Mouse (Mus musculus): ENCODE measurements around the gene Cyb5r3. TPM values are rescaled to one million over a fixed set of nuclear protein-coding genes. Genes with fewer than 3 reads are reported as not detected.
A peak's percentile ranks its signal among the peaks of the same experiment; 100 is the strongest.

The Cyb5r3 gene
- polyA plus RNA-seq, 1 experiment from 2014 or later, result 218 TPM

DNA sequence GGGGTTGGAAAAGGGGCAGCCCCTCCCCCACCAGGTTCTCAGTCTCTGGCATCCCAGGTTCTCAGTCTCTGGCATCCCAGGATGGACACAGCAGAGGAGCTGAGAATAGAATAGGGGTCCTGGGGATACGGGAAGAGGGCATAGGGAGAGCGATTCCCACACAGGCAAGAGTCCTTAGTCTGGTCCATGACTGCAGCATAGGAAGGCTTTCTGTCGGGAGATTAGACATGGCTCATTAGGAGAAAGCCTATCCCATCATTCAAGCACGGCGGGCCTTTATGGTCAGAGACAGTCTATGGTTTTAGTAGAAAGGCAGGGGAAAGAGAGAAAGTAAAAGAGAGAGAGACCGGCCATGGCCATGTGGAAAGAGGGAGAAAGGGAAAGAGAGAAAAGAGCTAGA is 64.6 kb downstream of the Cyb5r3 start:
- peak overlapping the region; percentile 39 for H3K27ac ChIP-seq (replicated peaks)
- H3K4me1 ChIP-seq, result peaks cover 42% of the 10 kb centered on the region
- no peaks in the 10 kb centered on the region for H3K36me3 ChIP-seq
- H3K9me3 ChIP-seq (replicated peaks), result no peaks in the 10 kb centered on the region
- H3K27me3 ChIP-seq (ENCODE audit: low read depth, poor library complexity, severe bottlenecking), result peaks cover 1% of the 10 kb centered on the region; the same call in 1 of the 2 replicates
- no peak overlapping the region for H3K4me3 ChIP-seq
- no peak for DNase-seq (ENCODE audit: low spot score)
- 27% methylated on average over 6 of the region's 6 CpGs for WGBS

DNA sequence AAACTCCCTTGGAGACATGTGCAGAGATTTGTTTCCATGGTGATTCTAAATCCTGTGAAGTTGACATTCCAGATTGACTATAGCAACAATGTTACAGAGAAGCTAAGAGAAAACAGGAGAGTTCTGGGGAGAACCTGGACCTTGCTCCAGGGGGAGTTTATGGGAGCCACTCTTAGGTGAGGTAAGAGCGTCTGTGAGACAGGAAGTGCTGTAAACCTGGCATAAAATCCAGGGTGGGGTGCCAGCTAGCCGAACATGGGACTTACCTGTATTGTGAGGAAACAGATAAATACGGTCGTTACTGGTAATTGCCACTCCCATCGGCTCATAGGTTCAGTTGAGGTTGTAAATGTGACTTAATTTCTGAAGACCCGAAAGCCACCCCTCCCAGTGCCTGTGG is 66.0 kb downstream of the Cyb5r3 start:
- DNase-seq (ENCODE audit: low spot score), result no peak
- Histone ChIP-seq H3K4me3 (no peak overlapping the region), H3K27ac (replicated peaks) (no peak overlapping the region), H3K9me3 (replicated peaks) (no peaks in the 10 kb centered on the region), H3K27me3 (ENCODE audit: low read depth, poor library complexity, severe bottlenecking) (peaks cover 14% of the 10 kb centered on the region; the same call in 1 of the 2 replicates), H3K36me3 (no peaks in the 10 kb centered on the region), H3K4me1 (peaks cover 43% of the 10 kb centered on the region)
- WGBS, result 86% methylated on average over 6 of the region's 6 CpGs

Other genes with a start within 250 kb of the Cyb5r3 start
- gene Tcf20, start 184.7 kb downstream of the Cyb5r3 start, polyA plus RNA-seq (2016; fragmentation: Nextera tagmentation; extraction: Ambion mirVana), result 7.5 and 8.4 TPM in 2 replicates
- 4.3 and 4.6 TPM in 2 replicates for gene Nfam1, start 139.3 kb downstream of the Cyb5r3 start, polyA plus RNA-seq (2016; fragmentation: Nextera tagmentation; extraction: Ambion mirVana)
- 54.2 and 56.0 TPM in 2 replicates for gene Serhl, start 83.1 kb downstream of the Cyb5r3 start, polyA plus RNA-seq (2016; fragmentation: Nextera tagmentation; extraction: Ambion mirVana)
- gene Rrp7a, start 49.8 kb downstream of the Cyb5r3 start, polyA plus RNA-seq (2016; fragmentation: Nextera tagmentation; extraction: Ambion mirVana), result 88.1 and 91.4 TPM in 2 replicates
- gene Poldip3, start 23.2 kb downstream of the Cyb5r3 start, polyA plus RNA-seq (2016; fragmentation: Nextera tagmentation; extraction: Ambion mirVana), result 189 and 190 TPM in 2 replicates
- gene A4galt, start 79.2 kb upstream of the Cyb5r3 start, polyA plus RNA-seq (2016; fragmentation: Nextera tagmentation; extraction: Ambion mirVana), result 0.75 and 1.7 TPM in 2 replicates
- 29.2 and 32.8 TPM in 2 replicates for gene Arfgap3, start 177.7 kb upstream of the Cyb5r3 start, polyA plus RNA-seq (2016; fragmentation: Nextera tagmentation; extraction: Ambion mirVana)